Mouse (Mus musculus) frontal cortex, postnatal 14 days (tissue): ENCODE measurements around the gene Faf2.
"Not testable (repeated sequence)": the region's sequence is repeated elsewhere in the genome, so short reads cannot be mapped to it uniquely, and the experiment has no call there.

ENCODE experiments used
- DNase-seq, 2 experiments: peaks; one replicate each; pipeline ENCODE4 v3.0.0; 2022; ENCODE audit warnings: low spot score in 2 of 2

Gene Faf2

DNA sequence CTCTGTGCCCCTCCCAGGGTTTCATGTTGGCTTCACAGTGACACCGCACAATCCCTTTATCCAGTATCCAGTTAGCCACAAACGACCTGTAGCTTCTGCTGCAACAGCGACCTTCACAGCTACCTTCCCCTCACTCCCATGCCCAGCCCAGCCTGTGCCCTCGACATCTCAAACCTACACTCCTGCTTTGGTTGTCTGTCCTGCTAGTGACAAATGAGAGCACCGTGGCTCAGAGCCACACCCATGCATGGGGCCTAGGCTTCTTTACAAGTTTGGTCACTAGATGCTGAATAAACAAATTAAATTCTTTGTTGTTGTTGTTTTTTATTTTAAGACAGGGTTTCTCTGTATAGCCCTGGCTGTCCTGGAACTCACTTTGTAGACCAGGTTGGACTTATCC lies 14.4 kb upstream of the Faf2 start:
- DNase-seq: no peak

DNA sequence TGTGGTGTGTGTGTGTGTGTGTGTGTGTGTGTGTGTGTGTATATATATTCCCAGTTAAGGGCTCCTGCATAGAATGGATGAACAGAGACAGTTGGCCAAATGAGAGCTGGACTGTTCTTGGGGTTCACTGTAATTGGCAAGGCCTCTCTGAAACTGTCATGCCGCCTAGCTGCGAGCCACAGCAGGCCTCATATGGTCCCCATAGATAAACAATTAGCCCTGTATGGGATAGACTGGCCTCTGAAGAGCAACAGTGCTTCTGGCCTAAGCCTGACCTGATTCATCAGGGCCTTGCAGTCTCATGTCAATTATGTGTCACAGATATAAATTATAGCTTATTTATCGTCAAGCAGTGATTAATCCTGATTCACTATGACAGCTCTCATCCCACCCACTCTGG lies 13.6 kb upstream of the Faf2 start:
- DNase-seq: no peak

- DNase-seq: no peak
Measured at GRCm38 (mm10) chr13:54608666-54609065, 12.9 kb upstream of the Faf2 start.

DNA sequence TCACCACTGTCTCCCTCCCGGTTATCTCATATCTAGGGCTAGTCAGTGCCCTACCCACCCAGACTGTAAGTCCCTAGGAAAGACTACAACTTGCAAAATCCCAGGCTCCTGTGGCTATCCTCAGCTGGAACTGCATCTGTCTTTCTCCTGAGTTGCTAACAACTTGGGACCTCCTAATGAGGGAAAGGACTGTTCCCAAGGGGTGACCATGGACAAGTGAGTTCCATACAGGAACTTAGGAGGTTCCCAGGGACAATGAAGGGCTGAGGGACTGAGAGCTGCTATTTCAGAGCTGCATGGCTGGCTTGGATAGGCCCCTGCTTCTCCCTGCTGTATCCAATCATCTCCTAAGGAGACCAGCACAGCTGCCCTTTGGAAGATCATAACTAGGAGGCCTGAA lies 12.3 kb upstream of the Faf2 start:
- no peak for DNase-seq

GRCm38 (mm10) chr13:54610613-54610971 lies 11.0 kb upstream of the Faf2 start:
- DNase-seq: no peak

- DNase-seq: peak; percentile 75 to 88
Measured at GRCm38 (mm10) chr13:54610972-54611754, 10.4 kb upstream of the Faf2 start, which contains the start of gene Cltb. Gene Cltb (minus strand): TSS chr13:54611344.

DNA sequence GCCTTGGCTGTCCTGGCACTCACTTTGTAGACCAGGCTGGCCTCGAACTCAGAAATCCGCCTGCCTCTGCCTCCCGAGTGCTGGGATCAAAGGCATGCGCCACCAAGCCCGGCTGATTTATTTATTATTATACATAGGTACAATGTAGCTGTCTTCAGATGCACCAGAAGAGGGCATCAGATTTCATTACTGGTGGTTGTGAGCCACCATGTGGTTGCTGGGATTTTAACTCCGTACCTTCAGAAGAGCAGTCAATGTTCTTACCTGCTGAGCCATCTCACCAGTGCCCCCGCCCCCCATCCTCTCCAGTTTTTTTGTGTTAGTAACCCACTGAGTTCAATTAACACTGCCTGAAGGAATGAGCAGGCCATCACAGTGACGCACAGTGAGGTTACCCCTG lies 8.4 kb upstream of the Faf2 start:
- DNase-seq: not testable (repeated sequence)

- DNase-seq: no peak
Measured at GRCm38 (mm10) chr13:54616307-54616706, 5.3 kb upstream of the Faf2 start.

DNA sequence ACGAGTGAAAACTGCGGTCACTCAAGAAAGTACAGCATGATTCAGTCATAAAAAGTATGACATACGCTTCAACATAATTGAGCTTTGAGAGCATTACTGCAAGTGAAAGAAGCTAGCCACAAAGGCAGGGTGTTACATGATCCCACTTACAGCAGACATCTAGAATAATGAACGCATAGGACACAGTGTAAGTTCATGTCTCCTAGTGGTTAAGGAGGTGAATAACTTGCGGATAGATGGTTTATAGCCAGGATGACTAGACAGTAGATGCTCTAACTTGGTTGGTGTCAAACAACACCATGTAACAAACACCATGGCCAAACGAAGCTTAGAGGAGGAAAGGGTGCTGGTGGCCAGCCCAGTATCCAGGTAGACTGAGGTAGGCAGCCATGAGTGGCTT lies 4.6 kb upstream of the Faf2 start:
- no peak for DNase-seq

DNA sequence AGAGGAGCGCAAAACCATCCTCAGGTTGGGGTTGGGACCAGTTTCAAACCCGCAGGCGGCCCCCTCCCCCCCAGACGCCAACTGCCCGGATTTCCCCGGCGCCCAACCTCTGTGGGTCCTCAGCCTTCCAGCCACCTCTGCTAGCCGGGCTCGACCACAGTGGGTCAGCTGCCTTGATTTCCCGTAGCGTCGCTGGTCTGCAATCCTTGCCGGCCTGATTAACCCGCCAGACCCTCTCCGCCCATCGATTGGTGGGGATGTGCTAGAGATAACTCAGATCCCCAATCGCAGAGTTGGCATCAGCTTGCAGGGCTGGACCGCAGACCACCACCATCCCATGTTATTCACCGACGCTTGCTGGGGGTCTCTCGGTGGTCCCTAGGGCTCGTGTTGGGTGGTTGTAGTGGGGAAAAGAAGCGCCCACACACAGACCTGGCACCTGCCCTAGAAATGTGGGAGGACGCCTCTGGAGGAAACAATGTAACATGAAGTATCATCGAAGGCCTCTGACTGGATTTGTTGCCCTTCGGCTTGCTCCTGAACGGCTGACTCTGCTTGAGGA lies 457 bp downstream of the Faf2 start:
- DNase-seq: no peak

DNA sequence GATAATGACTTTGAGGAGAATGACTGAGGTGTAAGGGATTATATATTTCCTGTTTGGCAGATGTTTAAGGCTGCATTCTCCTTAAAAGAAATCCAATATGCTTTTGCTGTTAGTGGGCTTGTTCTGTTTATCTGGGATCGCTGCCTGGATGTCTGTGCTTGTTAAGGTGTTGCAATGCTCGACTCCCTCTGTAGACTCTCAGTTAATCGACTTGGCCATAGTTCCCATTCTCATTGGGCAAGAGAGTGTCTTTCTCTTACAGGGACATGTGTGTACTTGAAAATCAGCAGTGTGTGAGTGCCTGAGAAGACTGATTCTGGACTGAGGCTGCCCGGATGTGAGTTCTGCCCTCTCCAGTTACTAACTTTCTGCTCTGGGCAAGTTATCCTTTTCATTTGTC lies 7.5 kb downstream of the Faf2 start:
- no peak for DNase-seq

- DNase-seq: no peak
Measured at GRCm38 (mm10) chr13:54632731-54633277, 11.2 kb downstream of the Faf2 start.

GRCm38 (mm10) chr13:54635011-54635410 lies 13.4 kb downstream of the Faf2 start:
- DNase-seq: no peak

DNA sequence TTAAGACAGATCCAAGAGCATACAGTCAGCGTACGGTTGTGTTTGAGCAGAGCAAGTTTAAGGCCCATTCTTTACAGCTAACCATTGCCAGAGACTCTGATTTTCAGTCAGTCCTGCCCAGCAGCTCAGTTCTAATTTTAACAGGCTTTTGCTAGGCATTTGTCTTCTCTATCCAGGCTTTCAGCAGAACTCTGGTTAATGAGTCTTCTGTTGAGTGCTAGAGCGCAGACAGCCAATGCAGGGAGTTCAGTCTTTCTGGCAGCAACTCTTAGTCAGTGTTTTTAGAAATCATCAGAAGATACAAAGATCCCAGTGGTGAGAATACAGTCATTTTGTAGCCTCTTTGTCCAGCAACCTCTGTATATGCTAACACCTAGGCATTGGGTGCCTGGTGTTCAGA lies 28.9 kb downstream of the Faf2 start:
- DNase-seq: no peak

GRCm38 (mm10) chr13:54660877-54661276 lies 39.3 kb downstream of the Faf2 start:
- no peak for DNase-seq

- DNase-seq: no peak
Measured at GRCm38 (mm10) chr13:54661358-54661757, 39.8 kb downstream of the Faf2 start.

DNA sequence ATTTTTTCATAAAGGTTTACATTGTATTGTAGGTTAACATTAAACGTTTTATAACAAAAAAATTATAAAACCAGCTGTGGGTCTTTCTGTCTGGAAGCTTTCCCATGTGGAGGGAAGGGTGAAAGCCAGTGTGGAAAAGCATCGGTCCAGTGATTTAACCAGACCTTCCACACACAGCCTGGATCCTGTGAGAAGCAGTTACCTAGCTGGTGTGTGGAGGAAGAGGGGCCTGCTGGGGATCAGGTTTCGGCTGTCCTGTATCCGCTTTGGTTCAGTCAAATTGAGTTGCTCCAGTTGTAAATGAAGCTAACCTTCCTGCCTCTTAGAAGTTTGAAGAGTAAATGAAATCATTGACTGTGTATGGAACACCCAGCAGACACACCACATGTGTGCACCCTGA lies 42.4 kb downstream of the Faf2 start:
- no peak for DNase-seq

DNA sequence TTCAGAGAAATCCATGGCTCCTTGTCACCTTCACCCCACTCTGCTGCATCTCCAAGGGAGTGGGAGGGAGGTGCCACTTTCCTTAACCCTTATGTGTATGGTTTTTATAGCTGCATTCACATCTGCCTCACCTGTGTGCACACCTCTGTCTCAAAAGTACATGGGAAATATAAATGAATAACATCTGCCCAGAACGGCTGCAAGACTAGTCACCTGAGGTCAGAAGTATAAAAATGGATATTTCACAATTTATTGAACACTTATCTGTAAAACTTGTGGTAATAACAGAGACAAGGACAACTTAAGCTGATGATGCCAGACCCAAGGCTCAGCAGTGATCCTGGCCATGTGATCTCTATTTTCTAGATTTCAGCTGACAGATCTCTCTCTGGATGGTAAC lies 42.9 kb downstream of the Faf2 start:
- no peak for DNase-seq

DNA sequence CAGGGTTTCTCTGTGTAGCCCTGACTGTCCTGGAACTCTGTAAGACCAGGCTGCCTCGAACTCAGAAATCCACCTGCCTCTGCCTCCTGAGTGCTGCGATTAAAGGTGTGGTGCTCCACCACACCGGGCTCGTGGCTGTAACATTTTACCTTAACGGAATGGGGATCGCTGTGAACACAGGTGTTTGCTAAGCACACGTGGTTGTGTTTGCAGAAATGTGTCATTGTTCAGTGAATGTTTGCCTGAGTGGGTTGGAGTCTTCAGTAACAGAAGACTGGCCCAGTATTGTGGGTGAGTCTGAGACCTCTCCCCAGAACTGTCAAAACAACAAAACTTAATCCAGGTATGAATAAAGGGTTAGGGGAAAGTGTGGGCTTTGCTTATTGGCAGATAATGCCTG lies 43.5 kb downstream of the Faf2 start:
- DNase-seq: no peak

GRCm38 (mm10) chr13:54670491-54670890 lies 48.9 kb downstream of the Faf2 start:
- DNase-seq: no peak

GRCm38 (mm10) chr13:54675895-54676590 lies 54.5 kb downstream of the Faf2 start:
- DNase-seq: no peak

DNA sequence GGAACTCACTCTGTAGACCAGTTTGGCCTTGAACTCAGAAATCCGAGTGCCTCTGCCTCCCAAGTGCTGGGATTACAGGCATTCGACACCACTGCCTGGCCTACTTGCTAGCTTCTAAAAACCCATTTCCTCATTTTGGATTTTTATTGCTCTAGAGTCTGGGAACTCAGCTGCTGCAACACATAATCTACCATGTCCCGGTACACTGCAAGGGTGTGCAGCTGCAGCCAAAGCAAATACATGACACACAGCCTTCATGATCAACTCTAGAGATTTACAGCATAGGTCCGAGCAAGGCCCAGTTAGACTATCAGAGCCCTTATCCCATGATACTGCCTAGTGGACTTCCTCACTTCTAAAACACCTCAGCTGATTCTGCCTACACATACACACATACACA lies 56.7 kb downstream of the Faf2 start:
- DNase-seq: no peak
